Mouse (Mus musculus): ENCODE data around the gene Rcc1l. TPM values are rescaled to one million over a fixed set of nuclear protein-coding genes. Genes with fewer than 3 reads are reported as not detected.

Rcc1l gene
- polyA plus RNA-seq, 1 experiment: 8.2 TPM

- Histone ChIP-seq H3K27ac (replicated peaks; ENCODE audit: low read depth, low read length) (no peak overlapping the region), H3K4me3 (ENCODE audit: insufficient read depth, low read depth, low read length) (no peak overlapping the region), H3K4me1 (ENCODE audit: control insufficient read depth, insufficient read depth, insufficient read length, low read length) (no peaks in the 10 kb centered on the region)
These were observed 61.6 kb downstream of the Rcc1l start for GRCm38 (mm10) chr5:134114981-134115380.

DNA sequence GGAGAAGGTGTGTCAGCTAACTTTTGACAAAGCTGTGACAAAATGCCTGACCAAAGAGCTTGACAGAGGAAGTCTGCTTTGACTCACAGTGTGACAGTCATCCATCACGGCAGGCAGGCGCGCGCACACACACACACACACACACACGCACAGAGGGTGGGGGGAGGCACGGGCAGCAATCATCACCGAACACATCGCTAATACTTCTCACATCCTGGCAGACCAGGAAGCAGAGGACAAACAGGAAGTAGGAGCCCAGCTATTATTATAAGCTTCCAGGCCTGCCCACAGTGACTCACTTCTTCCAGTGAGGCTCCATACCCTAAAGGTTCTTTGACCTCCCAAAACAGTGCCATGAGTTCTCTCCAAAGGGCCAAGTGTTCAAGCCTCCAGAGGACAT lies 70.7 kb downstream of the Rcc1l start:
- H3K4me1 ChIP-seq (ENCODE audit: control insufficient read depth, insufficient read depth, insufficient read length, low read length): no peaks in the 10 kb centered on the region
- no peak overlapping the region for H3K27ac ChIP-seq (replicated peaks; ENCODE audit: low read depth, low read length)
- H3K4me3 ChIP-seq (ENCODE audit: insufficient read depth, low read depth, low read length): no peak overlapping the region

- peaks cover 4% of the 10 kb centered on the region for H3K4me1 ChIP-seq (ENCODE audit: control insufficient read depth, insufficient read depth, insufficient read length, low read length)
- H3K4me3 ChIP-seq (ENCODE audit: insufficient read depth, low read depth, low read length): no peak overlapping the region
- H3K27ac ChIP-seq (replicated peaks; ENCODE audit: low read depth, low read length): no peak overlapping the region
These were observed 73.9 kb downstream of the Rcc1l start for GRCm38 (mm10) chr5:134102720-134103119.

DNA sequence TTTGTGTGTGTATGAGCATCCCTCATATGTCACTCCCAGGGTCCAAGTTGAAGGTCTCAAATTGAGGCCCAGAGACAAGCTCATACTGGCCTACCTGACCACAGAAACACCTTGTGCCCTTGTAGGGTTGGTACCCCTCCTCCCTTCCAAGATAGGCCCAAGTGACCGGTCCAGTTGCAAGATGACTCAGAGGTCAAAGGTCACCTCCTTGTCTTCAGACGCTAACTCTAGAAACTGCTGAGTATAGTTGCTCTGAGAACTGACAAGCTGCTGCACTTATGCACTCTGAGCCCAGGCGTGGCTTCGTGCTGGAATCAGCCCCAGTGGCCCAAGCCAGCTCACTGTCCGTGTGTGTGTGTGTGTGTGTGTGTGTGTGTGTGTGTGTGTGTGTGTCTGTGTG lies 74.7 kb downstream of the Rcc1l start:
- Histone ChIP-seq H3K27ac (replicated peaks; ENCODE audit: low read depth, low read length) (no peak overlapping the region), H3K4me1 (ENCODE audit: control insufficient read depth, insufficient read depth, insufficient read length, low read length) (peaks cover 4% of the 10 kb centered on the region), H3K4me3 (ENCODE audit: insufficient read depth, low read depth, low read length) (no peak overlapping the region)

DNA sequence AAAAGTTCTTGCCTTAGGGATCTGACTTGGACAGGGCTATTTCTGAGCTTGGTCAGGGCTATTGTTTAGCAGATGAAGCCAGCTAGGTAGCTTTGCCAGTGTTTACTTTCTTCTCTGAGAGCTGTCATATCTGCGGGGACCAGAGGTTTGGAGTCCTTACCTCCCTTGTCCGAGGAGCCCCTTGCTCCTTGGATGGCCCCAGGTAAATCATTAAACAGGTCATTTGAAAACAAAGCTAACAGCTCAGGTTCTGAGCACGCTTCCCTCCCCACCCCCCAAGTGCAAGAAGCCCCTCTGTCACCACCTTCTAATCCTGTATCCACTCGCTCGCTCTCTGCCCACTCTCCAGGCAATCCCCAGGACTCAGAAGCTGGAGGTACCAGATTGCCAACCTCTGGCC lies 75.3 kb downstream of the Rcc1l start:
- Histone ChIP-seq H3K4me3 (ENCODE audit: insufficient read depth, low read depth, low read length) (no peak overlapping the region), H3K4me1 (ENCODE audit: control insufficient read depth, insufficient read depth, insufficient read length, low read length) (peaks cover 4% of the 10 kb centered on the region), H3K27ac (replicated peaks; ENCODE audit: low read depth, low read length) (no peak overlapping the region)

DNA sequence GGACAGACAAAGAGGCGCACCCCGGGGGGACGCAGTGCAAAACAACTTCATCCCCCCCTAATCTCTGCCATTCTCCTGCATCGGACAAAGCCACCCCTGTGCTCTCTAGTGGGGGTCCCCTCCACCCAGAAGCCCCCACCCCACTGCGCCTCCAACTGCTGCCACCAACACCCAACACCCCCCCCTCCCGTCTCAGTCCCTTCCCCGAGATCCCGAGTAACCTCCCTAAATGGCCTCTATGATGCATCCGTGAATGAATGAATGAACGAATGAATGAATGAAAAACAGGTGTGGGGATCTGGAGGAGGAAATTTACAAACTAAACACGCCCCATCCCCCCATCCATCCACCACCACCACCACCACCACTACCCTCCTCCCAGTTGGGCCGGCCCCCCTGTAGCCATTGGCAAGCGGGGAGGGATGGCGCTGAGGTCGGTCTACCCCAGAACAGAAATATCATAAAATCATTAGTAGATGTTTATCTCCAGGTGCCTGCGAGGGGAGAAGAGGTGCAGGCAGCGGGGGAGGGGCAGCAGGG lies 76.3 kb downstream of the Rcc1l start:
- peaks cover 4% of the 10 kb centered on the region for H3K4me1 ChIP-seq (ENCODE audit: control insufficient read depth, insufficient read depth, insufficient read length, low read length)
- H3K27ac ChIP-seq (replicated peaks; ENCODE audit: low read depth, low read length): no peak overlapping the region
- H3K4me3 ChIP-seq (ENCODE audit: insufficient read depth, low read depth, low read length): peak overlapping the region; percentile 5; the same call in 1 of the 2 replicates

DNA sequence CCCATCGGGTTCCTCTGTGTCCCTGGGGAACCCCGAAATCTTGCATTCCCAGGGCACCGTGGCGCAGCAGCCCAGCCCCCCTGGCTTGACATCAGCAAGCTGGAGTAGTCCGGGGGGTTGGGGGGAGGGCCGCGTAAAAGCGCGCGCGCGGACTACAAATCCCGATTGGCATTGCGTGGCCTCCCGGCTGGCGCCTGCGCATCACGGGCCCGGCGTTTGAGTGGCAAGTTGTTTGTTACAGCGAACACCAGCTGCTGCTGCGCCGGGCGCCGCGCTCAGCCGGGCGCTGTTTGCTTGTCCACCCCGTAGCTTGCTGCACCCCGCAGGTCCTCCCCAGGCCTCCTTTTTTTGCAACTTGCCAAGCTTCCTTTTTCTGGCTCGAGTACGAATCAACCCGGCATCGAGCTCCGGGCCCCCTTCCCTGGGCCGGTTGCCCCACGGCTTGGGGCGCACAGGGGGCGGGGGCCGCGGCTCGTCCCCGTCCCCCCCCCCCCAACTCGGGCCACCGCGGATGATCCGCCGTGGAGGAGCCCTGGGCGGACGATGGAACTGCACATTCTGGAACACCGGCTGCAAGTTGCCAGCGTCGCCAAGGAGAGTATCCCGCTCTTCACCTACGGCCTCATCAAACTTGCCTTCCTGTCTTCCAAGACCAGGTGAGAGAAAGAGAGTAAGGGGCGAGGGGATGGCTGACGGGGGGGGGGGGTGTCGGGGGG lies 76.9 kb downstream of the Rcc1l start, which contains the start of gene Castor2:
Gene Castor2 (plus strand): TSS at position 216 of the 716 bp plus-strand sequence.
- Histone ChIP-seq H3K4me3 (ENCODE audit: insufficient read depth, low read depth, low read length) (peak within 1 kb of the TSS; percentile 95), H3K4me1 (ENCODE audit: control insufficient read depth, insufficient read depth, insufficient read length, low read length) (peaks cover 4% of the 10 kb centered on the region), H3K27ac (replicated peaks; ENCODE audit: low read depth, low read length) (peak within 1 kb of the TSS; percentile 56)

DNA sequence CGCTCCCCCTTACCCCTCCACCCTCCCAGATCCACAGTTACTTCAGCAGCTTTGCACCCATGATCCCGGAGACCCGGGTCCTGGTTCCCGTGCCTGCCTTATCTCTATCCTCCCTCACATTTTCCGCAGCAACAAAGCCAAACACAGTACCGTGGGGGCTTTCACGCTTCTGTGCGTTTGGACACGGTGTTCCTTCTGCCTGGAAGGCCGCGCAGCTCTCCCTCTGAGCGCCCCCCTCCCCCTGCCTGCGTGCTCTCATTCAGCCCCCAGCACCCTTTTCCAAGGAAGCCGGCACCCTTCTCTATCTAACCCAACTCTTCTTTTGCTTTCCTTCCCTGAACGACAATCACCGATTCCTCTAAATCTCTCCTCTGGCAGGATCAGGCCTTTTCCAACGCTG lies 77.6 kb downstream of the Rcc1l start:
- Histone ChIP-seq H3K4me1 (ENCODE audit: control insufficient read depth, insufficient read depth, insufficient read length, low read length) (peaks cover 4% of the 10 kb centered on the region), H3K27ac (replicated peaks; ENCODE audit: low read depth, low read length) (peak overlapping the region; percentile 35), H3K4me3 (ENCODE audit: insufficient read depth, low read depth, low read length) (peak overlapping the region; percentile 95)

GRCm38 (mm10) chr5:134098341-134098902 lies 78.2 kb downstream of the Rcc1l start:
- peak overlapping the region; percentile 56; the same call in 1 of the 2 replicates for H3K27ac ChIP-seq (replicated peaks; ENCODE audit: low read depth, low read length)
- peaks cover 4% of the 10 kb centered on the region for H3K4me1 ChIP-seq (ENCODE audit: control insufficient read depth, insufficient read depth, insufficient read length, low read length)
- peak overlapping the region; percentile 36; the same call in 1 of the 2 replicates for H3K4me3 ChIP-seq (ENCODE audit: insufficient read depth, low read depth, low read length)

Other genes with a start within 250 kb of the Rcc1l start
- 8.4 and 10.7 TPM in 2 replicates for gene Castor2, start 77.1 kb downstream of the Rcc1l start, polyA plus RNA-seq (2012; ENCODE audit: insufficient read depth, insufficient read length, missing spikeins)
- gene Gtf2ird2, start 7.2 kb upstream of the Rcc1l start, polyA plus RNA-seq (2012; ENCODE audit: insufficient read depth, insufficient read length, missing spikeins): 1.4 and 2.6 TPM in 2 replicates
- gene Ncf1, start 52.9 kb upstream of the Rcc1l start, polyA plus RNA-seq (2012; ENCODE audit: insufficient read depth, insufficient read length, missing spikeins): 1.9 and 3.1 TPM in 2 replicates
- 55.8 and 75.9 TPM in 2 replicates for gene Gtf2i, start 138.0 kb upstream of the Rcc1l start, polyA plus RNA-seq (2012; ENCODE audit: insufficient read depth, insufficient read length, missing spikeins)

Data from brown adipose tissue, adult 24 weeks (tissue).